Mouse (Mus musculus) monocyte, adult 2 months (primary cell): Measurements from ENCODE around the gene Ephb4.

Experiments
- DNase-seq, 2 experiments: peaks; one replicate each; pipeline ENCODE4 v3.0.0; 2022; ENCODE audit warnings: low spot score in 2 of 2, low read depth in 1 of 2

Gene Ephb4

GRCm38 (mm10) chr5:137358382-137358781 lies 8.5 kb downstream of the Ephb4 start:
- DNase-seq = no peak

DNA sequence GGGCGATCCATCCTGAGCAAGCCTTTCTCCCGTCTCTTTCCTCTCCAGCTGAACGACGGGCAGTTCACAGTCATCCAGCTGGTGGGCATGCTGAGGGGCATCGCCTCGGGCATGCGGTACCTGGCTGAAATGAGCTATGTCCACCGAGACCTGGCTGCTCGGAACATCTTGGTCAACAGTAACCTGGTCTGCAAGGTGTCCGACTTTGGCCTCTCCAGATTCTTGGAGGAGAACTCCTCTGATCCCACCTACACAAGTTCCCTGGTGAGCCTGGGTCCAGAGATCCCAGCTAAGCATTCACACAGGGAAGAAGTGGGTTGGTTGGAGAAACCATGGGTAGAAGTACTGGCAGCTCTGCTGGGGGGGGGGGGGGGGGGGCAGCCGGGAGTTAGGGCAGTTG lies 19.8 kb downstream of the Ephb4 start:
- DNase-seq = no peak

DNA sequence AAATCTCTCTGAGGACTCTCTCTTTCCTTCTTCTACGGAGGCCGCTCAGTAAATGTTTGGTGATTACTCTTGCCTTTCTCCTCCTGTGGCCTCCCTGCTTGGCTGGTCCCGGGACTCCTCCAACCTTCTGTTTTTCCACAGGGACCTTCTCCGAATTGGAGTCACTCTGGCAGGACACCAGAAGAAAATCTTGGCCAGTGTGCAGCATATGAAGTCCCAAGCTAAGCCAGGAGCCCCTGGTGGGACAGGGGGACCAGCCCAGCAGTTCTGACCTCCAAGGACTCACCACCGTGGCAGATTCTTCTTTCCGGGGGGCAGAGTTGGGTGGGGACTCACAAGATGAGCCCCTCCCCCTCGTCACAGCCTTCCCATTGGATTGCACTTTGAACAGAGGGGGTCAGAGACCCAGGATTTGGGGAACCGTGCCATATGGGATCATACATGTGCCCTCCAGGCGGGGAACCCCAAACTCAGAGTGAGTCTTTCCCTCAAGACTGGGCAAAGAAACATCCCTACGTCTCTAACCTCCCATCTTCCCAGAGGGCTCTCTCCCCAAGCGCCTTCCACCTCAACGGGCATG lies 23.6 kb downstream of the Ephb4 start:
- no peak for DNase-seq

DNA sequence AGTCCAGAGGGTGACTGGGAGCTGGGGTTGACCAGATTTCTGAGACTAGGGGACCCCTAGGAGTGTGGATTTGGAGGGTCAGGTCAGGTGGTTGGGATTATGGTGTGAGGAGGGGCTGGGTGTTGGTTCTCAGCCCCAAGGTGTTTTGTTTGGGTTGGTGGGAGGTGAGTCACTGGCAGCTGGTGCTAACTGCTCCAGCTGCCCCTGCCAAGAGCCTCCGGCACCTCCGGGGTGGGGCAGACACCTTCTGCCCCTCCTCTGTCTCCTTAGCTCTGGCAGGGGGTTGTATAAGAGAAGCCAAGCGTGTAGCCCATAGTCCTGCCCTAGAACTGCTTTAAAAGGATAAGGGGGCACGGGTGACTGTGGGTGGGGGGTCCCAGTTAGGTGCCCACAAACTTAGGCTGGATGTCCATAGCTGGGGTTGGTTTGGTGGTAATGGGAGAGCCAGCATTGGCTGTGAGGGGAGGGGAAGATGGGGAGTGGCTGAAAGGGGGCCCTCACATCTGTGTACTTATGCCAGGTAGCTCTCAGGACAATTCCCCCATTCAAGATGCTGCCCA lies 24.7 kb downstream of the Ephb4 start:
- DNase-seq = no peak

DNA sequence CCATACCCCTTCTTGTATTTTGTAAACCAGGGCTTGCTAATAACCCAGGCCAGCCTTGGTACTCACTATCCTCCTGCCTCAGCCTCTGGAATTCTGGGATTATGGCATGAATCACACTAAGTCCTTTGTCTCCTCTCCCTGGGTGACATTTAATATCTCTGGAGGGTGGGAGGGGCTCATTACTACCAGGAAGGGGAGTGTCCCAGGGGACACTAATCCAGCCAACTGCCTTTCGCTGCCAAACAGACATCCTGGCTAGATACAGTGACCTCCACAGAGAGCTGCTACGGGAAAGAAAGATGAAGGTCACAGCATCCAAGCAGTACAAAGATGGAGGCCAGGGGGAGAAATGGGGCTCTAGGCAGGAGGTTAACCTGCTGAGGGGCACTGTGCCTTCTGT lies 25.7 kb downstream of the Ephb4 start:
- no peak for DNase-seq

- no peak for DNase-seq
These were observed 26.3 kb downstream of the Ephb4 start for GRCm38 (mm10) chr5:137376198-137376597.

DNA sequence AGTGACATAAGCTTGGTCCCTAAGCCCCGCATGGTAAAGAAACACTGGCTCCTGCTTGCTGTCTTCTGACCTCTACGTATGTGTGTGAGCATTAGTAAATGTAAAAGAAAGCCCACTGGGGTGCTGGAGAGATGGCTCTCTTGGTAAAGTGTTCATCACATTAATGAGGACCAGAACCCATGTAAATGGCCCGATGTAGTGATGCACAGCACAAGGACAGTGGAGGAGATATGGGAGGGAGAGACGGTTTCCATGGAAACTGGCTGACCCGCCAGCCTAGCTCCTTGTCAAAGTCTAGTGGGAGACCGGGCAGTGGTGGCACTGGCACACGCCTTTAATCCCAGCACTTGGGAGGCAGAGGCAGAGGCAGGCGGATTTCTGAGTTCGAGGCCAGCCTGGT lies 26.8 kb downstream of the Ephb4 start:
- DNase-seq = no peak

DNA sequence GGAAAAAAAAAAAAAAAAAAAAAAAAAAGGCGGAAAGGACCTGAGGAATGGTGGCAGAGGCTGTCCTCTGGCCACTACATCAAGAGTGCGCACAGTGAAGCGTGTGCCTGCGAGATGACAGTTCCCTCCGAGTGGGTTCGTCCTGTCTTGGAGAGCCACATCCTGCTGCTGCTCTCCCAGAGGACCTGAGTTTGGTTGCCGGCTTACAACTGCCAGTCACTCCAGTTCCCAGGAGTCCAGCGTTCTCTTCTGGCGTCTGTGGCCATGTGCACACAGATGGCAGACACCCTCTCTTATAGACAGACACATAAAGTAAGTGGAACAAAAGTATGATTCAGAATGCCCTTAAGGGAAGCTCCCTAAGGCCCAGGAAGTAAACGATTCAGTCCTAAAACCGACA lies 27.3 kb downstream of the Ephb4 start:
- no peak for DNase-seq

DNA sequence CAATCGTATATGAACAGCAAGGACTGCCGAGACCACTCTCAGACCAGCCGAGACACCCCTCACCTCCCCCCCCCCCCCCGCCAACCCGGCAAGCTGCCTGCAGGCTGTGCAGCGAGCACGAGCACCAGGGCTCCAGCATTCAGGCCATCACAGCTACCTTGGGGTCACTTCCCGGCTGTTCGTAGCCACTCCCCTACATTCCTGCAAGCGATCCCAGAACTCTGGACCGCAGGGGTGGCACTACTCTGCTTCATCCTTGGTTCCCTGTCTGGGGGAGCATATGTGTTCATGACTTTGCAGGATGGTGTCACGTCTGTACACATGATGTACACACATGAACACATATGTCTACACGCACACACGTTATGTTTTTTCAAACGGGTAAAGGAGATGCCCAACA lies 27.7 kb downstream of the Ephb4 start:
- no peak for DNase-seq

GRCm38 (mm10) chr5:137381152-137381551 lies 31.2 kb downstream of the Ephb4 start:
- no peak for DNase-seq

DNA sequence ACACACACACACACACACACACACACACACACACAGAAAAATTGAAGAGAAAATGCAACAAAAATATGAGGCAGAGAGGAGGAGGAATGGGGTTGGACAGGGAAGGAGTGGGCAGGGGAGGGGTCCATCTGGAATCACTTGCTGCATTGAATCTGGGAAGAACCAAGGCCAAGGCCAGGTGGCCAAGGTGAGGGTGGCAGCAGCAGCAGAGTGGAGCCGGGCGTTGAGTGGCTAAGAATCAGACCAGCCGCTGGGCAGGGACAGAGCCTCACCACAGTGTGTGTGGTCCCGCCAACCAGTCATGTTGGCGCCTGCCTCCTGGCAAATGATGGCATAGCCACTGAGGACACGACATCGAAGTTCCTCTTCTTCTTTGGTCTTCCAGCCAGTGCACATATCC lies 33.5 kb downstream of the Ephb4 start:
- DNase-seq = no peak

DNA sequence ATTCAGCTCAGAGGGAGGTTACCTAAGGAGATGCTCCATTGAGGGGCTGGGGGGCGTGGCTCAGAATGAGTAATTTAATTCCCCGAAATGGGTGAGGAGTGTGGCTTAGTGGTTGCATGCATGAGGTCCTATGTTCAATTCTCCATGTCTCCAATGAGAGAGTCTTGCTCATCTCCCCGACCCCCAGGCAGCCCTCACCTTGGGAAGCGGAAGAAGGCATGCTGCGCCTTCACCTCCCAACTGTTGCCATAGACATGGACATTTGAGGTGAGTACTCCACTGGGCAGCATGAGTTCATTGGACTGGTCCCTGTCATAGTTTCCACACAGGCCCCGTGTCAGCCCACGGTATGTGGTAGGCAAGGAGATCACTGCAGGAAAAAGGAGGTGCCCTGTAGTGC lies 36.8 kb downstream of the Ephb4 start:
- DNase-seq = no peak

DNA sequence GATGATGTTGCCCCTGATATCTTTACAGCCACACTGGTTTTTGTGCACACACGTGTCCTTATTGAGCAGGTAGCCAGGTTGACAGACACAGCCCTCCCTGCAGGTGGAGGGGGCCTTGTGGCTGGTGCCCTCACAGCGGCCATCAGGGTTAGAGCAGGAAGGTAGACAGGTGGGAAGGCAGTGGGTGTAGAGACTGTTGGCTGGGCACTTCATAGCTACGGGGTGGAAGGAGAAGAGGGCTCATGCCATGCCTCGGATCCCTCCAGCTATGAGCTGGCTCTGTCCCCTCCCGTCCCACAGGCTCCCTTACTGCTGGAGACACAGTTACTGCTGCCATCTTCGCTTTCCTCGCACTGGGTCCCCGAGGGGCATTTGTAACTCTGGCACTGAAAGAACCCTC lies 41.7 kb downstream of the Ephb4 start:
- no peak for DNase-seq

GRCm38 (mm10) chr5:137394456-137394855 lies 44.5 kb downstream of the Ephb4 start:
- DNase-seq = no peak

GRCm38 (mm10) chr5:137404081-137404480 lies 54.2 kb downstream of the Ephb4 start:
- DNase-seq = no peak

DNA sequence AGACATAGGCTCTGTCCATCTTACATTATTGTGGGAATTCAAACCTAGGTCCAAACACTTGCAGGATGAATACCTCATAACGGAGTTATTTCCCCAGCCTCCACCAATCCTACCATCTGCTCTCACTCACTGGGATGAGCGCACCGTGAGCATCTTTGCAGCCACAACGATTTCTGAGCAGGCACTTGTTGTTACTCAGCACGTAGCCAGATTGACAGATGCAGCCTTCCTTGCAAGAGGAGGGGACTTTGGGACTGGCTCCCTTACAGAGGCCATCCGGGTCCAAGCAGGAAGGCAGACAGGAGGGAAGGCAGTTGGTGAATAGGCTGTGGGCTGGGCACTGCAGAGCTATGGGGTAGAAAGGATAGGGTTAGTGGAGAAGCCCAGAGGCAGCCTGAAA lies 59.5 kb downstream of the Ephb4 start:
- no peak for DNase-seq

DNA sequence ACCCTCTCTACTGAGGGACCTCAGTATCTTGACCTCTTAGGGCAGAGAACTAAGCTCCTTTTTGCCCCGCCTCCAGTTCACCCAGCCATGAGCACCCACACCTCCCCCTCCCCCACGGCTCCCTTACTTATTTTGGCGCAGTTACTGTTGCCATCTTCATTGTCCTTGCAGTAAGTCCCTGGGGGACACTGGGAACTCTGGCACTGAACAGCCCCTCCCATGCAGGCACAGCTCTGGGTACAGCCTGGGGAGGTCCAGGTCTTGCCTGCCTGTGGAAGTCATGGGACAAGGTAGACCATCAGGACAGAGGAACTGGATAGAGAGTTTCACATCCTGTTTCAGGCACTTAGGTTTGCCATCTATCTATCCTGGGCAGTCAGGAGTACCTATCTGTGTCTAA lies 60.2 kb downstream of the Ephb4 start:
- no peak for DNase-seq

- DNase-seq = no peak
These were observed 60.6 kb downstream of the Ephb4 start for GRCm38 (mm10) chr5:137410549-137410948.

GRCm38 (mm10) chr5:137411235-137411634 lies 61.3 kb downstream of the Ephb4 start:
- no peak for DNase-seq

GRCm38 (mm10) chr5:137414253-137414652 lies 64.3 kb downstream of the Ephb4 start:
- DNase-seq = no peak

DNA sequence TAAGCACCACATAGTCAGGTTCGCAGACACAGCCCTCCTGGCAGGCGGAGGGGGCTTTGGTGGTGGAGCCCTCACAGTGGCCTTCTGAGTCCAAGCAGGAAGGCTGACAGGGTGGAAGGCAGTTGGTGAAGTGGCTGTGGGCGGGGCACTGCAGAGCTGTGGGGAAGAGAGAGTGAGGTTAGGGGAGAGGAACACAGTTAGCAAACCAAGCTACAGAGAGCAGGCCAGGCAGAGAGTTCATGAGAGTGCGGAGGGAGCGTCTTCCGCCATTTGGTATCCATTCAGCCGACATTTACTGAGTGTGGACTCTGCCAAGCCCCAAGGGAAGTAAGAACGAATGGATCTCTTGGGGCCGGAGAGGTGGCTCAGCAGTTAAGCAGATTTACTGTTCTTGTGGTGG lies 69.2 kb downstream of the Ephb4 start:
- no peak for DNase-seq

DNA sequence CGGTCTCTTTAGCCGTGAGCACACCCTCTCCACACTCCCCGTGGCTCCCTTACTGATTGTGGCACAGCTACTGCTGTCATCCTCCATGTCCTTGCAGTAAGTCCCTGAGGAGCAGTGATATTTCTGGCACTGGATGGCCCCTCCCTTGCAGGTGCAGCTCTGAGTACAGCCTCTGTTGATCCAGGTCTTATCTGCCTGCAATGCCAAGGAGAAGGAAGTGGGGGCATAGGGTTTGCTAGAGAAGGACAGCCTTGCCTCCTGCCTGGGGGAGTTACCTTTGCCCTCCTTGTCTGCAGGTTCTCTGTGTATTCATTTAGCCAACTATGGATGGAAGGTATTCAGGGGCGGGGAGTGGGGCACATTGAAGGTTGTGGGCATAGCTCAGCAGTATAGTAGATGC lies 69.9 kb downstream of the Ephb4 start:
- DNase-seq = no peak

- DNase-seq = no peak
These were observed 75.7 kb downstream of the Ephb4 start for GRCm38 (mm10) chr5:137425648-137426047.
